Mouse (Mus musculus) megakaryocyte, embryonic 14.5 days (primary cell): Measurements from ENCODE around the gene Ccl2. TPM values are rescaled to one million over a fixed set of nuclear protein-coding genes. Genes with fewer than 3 reads are reported as not detected.

Experiments
- H3K27me3 ChIP-seq: replicated peaks from 2 replicates; pipeline ENCODE3; 2012; ENCODE audit warnings: inconsistent platforms
- H3K36me3 ChIP-seq: replicated peaks from 2 replicates; pipeline ENCODE3; 2012; ENCODE audit warnings: low read length, inconsistent platforms, mixed read lengths
- H3K4me1 ChIP-seq: 2 replicates; pipeline ENCODE4 v1.6.1; 2012; ENCODE audit warnings: inconsistent platforms
- H3K4me3 ChIP-seq: replicated peaks from 2 replicates; pipeline ENCODE3; 2012; ENCODE audit warnings: moderate library complexity, mild to moderate bottlenecking, inconsistent platforms
- H3K9me3 ChIP-seq: 2 replicates; pipeline ENCODE4 v1.6.1; 2012; ENCODE audit warnings: inconsistent platforms
- FLI1 ChIP-seq: IDR thresholded peaks from 2 replicates; pipeline ENCODE4 v1.6.1; 2012; ENCODE audit warnings: low read length, inconsistent platforms, mixed read lengths
- GATA1 ChIP-seq: IDR thresholded peaks from 3 replicates; pipeline ENCODE4 v1.6.1; 2012; ENCODE audit warnings: mixed read lengths, low read length, inconsistent platforms, borderline replicate concordance
- polyA plus RNA-seq: library from polyadenylated mRNA; stranded (reverse); fragments of >175 nt; gene quantifications from 2 replicates; pipeline ENCODE4 v1.2.3, GENCODE M21; 2012; ENCODE audit warnings: low replicate concordance; ENCODE audit not compliant: insufficient read depth

The Ccl2 gene
- polyA plus RNA-seq, 1 experiment: 2.4 TPM

GRCm38 (mm10) chr11:82032136-82032535, 3.2 kb upstream of the Ccl2 start:
- Histone ChIP-seq H3K4me1 (no peaks in the 10 kb centered on the region), H3K36me3 (no peaks in the 10 kb centered on the region), H3K27me3 (peaks cover 4% of the 10 kb centered on the region), H3K9me3 (no peaks in the 10 kb centered on the region), H3K4me3 (no peak overlapping the region)
- TF ChIP-seq GATA1: no peak

DNA sequence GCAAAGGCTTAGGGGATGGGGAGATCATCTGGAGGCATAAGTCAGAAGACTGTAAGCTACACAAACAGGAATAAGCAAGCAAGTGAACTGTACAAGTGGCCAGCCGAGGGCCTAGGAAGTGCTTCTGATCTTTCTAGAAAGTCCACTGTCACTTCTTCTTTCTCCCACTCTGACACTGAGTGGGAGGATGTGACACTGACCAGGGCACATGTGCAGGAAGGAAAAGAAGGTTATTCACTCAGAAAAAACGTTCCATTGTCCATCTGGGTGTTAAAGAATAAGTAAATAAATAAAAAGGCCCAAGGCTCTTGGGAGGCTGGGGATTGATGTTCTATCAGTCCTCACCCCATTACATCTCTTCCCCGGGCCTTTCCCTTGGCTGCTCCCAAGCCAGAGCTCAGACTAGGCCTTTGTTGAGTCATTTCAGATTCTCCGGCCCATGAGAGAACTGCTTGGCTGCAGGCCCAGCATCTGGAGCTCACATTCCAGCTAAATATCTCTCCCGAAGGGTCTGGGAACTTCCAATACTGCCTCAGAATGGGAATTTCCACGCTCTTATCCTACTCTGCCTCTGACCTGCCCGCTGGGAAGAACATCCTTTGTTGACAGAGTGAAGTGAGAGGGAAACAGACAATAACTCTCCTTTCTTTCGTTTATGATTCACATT, 2.6 kb upstream of the Ccl2 start:
- no peaks in the 10 kb centered on the region for H3K36me3 ChIP-seq
- H3K4me1 ChIP-seq: no peaks in the 10 kb centered on the region
- no peak overlapping the region for H3K4me3 ChIP-seq
- TF ChIP-seq FLI1: no peak
- no peak for TF ChIP-seq GATA1
- H3K27me3 ChIP-seq: peaks cover 4% of the 10 kb centered on the region
- H3K9me3 ChIP-seq: no peaks in the 10 kb centered on the region

- no peaks in the 10 kb centered on the region for H3K4me1 ChIP-seq
- no peaks in the 10 kb centered on the region for H3K36me3 ChIP-seq
- no peak for TF ChIP-seq GATA1
- no peak for TF ChIP-seq FLI1
- peaks cover 2% of the 10 kb centered on the region for H3K27me3 ChIP-seq
- H3K4me3 ChIP-seq: no peak overlapping the region
- no peaks in the 10 kb centered on the region for H3K9me3 ChIP-seq
Observed at GRCm38 (mm10) chr11:82034446-82034845, 925 bp upstream of the Ccl2 start.

- no peaks in the 10 kb centered on the region for H3K9me3 ChIP-seq
- H3K27me3 ChIP-seq: peaks cover 2% of the 10 kb centered on the region
- H3K4me3 ChIP-seq: no peak overlapping the region
Observed at GRCm38 (mm10) chr11:82035857-82036256, 486 bp downstream of the Ccl2 start.

GRCm38 (mm10) chr11:82038535-82038934, 3.2 kb downstream of the Ccl2 start, which contains the start of gene Gm17268:
Gm17268 (minus strand) TSS chr11:82038562.
- no peak within 1 kb of the TSS for H3K4me3 ChIP-seq
- H3K36me3 ChIP-seq: no peaks in the 10 kb centered on the region
- TF ChIP-seq FLI1: no peak
- TF ChIP-seq GATA1: no peak
- no peaks in the 10 kb centered on the region for H3K9me3 ChIP-seq
- no peaks in the 10 kb centered on the region for H3K4me1 ChIP-seq
- H3K27me3 ChIP-seq: peaks cover 2% of the 10 kb centered on the region

More at GRCm38 (mm10) chr11:82035857-82036256, 486 bp downstream of the Ccl2 start:
- Histone ChIP-seq H3K36me3 (no peaks in the 10 kb centered on the region), H3K4me1 (no peaks in the 10 kb centered on the region)
- TF ChIP-seq FLI1 (no peak), GATA1 (no peak)

GRCm38 (mm10) chr11:82039132-82039660, 3.8 kb downstream of the Ccl2 start:
- Histone ChIP-seq H3K27me3 (peaks cover 2% of the 10 kb centered on the region), H3K4me1 (no peaks in the 10 kb centered on the region), H3K36me3 (no peaks in the 10 kb centered on the region)

DNA sequence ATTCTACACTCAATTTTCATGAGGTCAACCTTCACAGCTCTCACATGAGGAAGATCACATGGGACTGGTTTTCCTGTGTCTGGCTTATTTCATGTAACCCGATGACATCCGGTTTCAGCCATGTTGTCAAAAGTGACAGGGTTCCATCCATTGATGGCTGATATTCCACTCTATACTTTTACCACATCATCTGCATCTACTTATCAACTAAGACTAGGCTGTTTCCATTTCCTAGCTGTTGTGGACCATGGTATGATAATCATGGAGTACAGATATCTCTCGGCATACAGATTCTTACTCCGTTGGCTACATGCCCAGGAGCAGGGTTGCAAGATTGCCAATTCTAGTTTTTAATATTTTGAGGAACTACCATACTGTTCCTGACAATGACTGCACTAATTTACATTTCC, 6.3 kb downstream of the Ccl2 start:
- no peak for TF ChIP-seq FLI1
- TF ChIP-seq GATA1: no peak
- no peak overlapping the region for H3K4me3 ChIP-seq
- no peaks in the 10 kb centered on the region for H3K9me3 ChIP-seq
- no peaks in the 10 kb centered on the region for H3K36me3 ChIP-seq
- H3K4me1 ChIP-seq: no peaks in the 10 kb centered on the region
- no peaks in the 10 kb centered on the region for H3K27me3 ChIP-seq

More at GRCm38 (mm10) chr11:82039132-82039660, 3.8 kb downstream of the Ccl2 start:
- Histone ChIP-seq H3K4me3 (no peak overlapping the region), H3K9me3 (no peaks in the 10 kb centered on the region)
- no peak for TF ChIP-seq FLI1
- no peak for TF ChIP-seq GATA1

DNA sequence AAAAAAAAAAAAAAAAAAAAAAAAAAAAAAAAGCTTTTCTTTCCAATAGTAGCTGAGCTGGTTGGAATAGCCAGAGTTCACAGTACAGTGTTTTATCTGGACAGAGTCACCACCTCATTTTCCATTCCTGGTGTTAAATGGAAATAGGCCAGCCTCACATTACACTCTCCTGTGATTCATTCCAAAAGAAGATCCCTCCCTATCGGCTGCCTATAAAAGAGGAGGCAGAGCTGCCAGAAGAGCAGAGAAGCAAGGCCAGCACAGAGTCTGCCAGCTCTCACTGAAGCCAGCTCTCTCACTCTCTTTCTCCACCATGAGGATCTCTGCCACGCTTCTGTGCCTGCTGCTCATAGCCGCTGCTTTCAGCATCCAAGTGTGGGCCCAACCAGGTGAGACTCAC, 10.1 kb downstream of the Ccl2 start, which contains the start of gene Ccl7:
Gene Ccl7, plus strand, starts transcription at position 242 of the 400 bp plus-strand sequence.
- no peak for TF ChIP-seq GATA1
- no peak for TF ChIP-seq FLI1
- H3K4me1 ChIP-seq: 0 out of 2 replicates have a peak, but pooled peaks cover 3% of the 10 kb centered on the region
- H3K36me3 ChIP-seq: no peaks in the 10 kb centered on the region
- H3K27me3 ChIP-seq: peaks cover 1% of the 10 kb centered on the region
- no peak within 1 kb of the TSS for H3K4me3 ChIP-seq
- H3K9me3 ChIP-seq: no peaks in the 10 kb centered on the region

GRCm38 (mm10) chr11:82047746-82048415, 12.5 kb downstream of the Ccl2 start:
- Histone ChIP-seq H3K9me3 (no peaks in the 10 kb centered on the region), H3K27me3 (peaks cover 1% of the 10 kb centered on the region), H3K36me3 (no peaks in the 10 kb centered on the region), H3K4me1 (0 out of 2 replicates have a peak, but pooled peaks cover 3% of the 10 kb centered on the region), H3K4me3 (no peak overlapping the region)
- TF ChIP-seq FLI1 (no peak), GATA1 (no peak)

- Histone ChIP-seq H3K27me3 (peaks cover 6% of the 10 kb centered on the region), H3K9me3 (no peaks in the 10 kb centered on the region), H3K4me3 (no peak overlapping the region), H3K4me1 (no peaks in the 10 kb centered on the region), H3K36me3 (no peaks in the 10 kb centered on the region)
- no peak for TF ChIP-seq FLI1
- TF ChIP-seq GATA1: no peak
Observed at GRCm38 (mm10) chr11:82053849-82054248, 18.5 kb downstream of the Ccl2 start.
